Mouse (Mus musculus) lung, embryonic 15.5 days (tissue): ENCODE results near the gene Klhdc7b. TPM values are rescaled to one million over a fixed set of nuclear protein-coding genes. Genes with fewer than 3 reads are reported as not detected.

Experiments
- ATAC-seq: fragments of 200-750 bp; cut with Nextera tagmentation; 2 replicates; pipeline ENCODE4 v1.8.0; 2017; ENCODE audit warnings: moderate number of reproducible peaks, borderline replicate concordance; ENCODE audit not compliant: low FRiP score, low TSS enrichment; ENCODE audit errors: extremely low read depth
- H3K27ac ChIP-seq: fragments of 300-500 bp; sonication (generic); 2 replicates; pipeline ENCODE4 v1.5.1; 2015; ENCODE audit warnings: moderate library complexity, mild to moderate bottlenecking, inconsistent platforms
- H3K27me3 ChIP-seq: fragments of 300-500 bp; sonication (generic); 2 replicates; pipeline ENCODE4 v1.6.1; 2015; ENCODE audit warnings: inconsistent platforms
- H3K36me3 ChIP-seq: fragments of 300-500 bp; sonication (generic); 2 replicates; pipeline ENCODE4 v1.6.1; 2015; ENCODE audit warnings: inconsistent platforms
- H3K4me1 ChIP-seq: fragments of 300-500 bp; sonication (generic); 2 replicates; pipeline ENCODE4 v1.6.1; 2015; ENCODE audit warnings: inconsistent platforms
- H3K4me2 ChIP-seq: fragments of 300-500 bp; sonication (generic); 2 replicates; pipeline ENCODE4 v1.6.1; 2015; ENCODE audit warnings: inconsistent platforms, mild to moderate bottlenecking, moderate library complexity
- H3K4me3 ChIP-seq: fragments of 300-500 bp; sonication (generic); 2 replicates; pipeline ENCODE4 v1.5.1; 2015; ENCODE audit warnings: mild to moderate bottlenecking, inconsistent platforms
- H3K9ac ChIP-seq: fragments of 300-500 bp; sonication (generic); 2 replicates; pipeline ENCODE4 v1.6.1; 2015; ENCODE audit warnings: inconsistent platforms
- H3K9me3 ChIP-seq: fragments of 300-500 bp; sonication (generic); 2 replicates; pipeline ENCODE4 v1.6.1; 2016; ENCODE audit warnings: inconsistent platforms
- WGBS: fragments of 180-500 bp; shearing (Covaris S2); methylation state at CpG from one replicate; pipeline ENCODE4 v1.1.7; 2015; 5-methylcytosine and 5-hydroxymethylcytosine counted together
- polyA plus RNA-seq: library from polyadenylated mRNA; unstranded; fragments of >200 nt; fragmentation: Nextera tagmentation; extraction: Ambion mirVana; gene quantifications from 2 replicates; pipeline ENCODE4 v1.2.1, GENCODE M21; 2015

Klhdc7b gene
- polyA plus RNA-seq, result not detected in 2 replicates

DNA sequence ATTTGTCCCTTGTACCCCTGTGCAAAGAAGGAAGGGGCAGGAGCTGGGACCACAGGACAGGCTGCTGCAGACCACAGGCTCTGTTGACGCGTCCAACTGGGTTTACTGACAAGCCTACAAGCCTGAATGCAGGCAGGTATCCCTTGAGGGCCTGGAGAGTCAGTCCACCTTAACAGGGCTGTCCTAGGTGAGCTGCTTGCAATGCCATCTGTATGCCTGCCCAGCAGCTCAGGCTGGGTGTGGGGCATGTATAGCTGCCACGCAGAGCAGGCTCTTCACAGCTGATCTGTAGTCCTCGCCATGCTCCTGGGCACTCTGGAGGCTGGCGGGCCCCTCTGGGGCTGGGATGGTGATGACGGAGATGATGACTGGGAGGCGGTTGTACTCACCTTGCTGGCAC, at the start of gene Klhdc7b:
TSS of gene Klhdc7b (plus strand) at position 301 of the 400 bp plus-strand sequence.
- H3K9me3 ChIP-seq, result no peaks in the 10 kb centered on the region
- no peak within 1 kb of the TSS for H3K27ac ChIP-seq
- H3K4me3 ChIP-seq, result no peak within 1 kb of the TSS
- peaks cover under 1% of the 10 kb centered on the region; the same call in 1 of the 2 replicates for H3K4me1 ChIP-seq
- ATAC-seq, result no peak
- no peak within 1 kb of the TSS for H3K9ac ChIP-seq
- no peaks in the 10 kb centered on the region for H3K36me3 ChIP-seq
- no peak within 1 kb of the TSS for H3K4me2 ChIP-seq
- 83% methylated on average over 7 of the region's 7 CpGs for WGBS
- H3K27me3 ChIP-seq, result peaks cover 26% of the 10 kb centered on the region

DNA sequence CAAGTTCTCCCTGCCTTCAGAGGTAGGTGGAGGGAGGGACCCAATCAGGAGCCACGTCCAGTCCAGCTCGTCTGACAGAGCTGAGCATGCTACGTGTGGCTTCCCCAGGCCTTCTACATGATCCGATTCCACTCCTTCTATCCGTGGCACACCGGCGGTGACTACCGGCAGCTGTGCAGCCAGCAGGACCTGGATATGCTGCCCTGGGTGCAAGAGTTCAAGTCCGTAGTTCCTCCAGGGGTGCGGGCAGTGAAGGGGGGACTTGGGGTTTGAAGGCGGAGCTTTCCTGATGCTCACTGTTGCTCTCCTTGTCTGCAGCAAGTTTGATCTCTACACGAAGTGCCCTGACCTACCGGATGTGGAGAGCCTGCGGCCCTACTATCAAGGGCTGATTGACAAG, 48.3 kb upstream of the Klhdc7b start:
- no peaks in the 10 kb centered on the region for H3K4me1 ChIP-seq
- no peaks in the 10 kb centered on the region for H3K36me3 ChIP-seq
- no peak overlapping the region for H3K4me2 ChIP-seq
- no peaks in the 10 kb centered on the region for H3K27me3 ChIP-seq
- no peak overlapping the region for H3K27ac ChIP-seq
- no peak for ATAC-seq
- H3K9me3 ChIP-seq, result no peaks in the 10 kb centered on the region
- H3K4me3 ChIP-seq, result no peak overlapping the region
- 77% methylated on average over 14 of the region's 14 CpGs for WGBS
- H3K9ac ChIP-seq, result no peak overlapping the region

DNA sequence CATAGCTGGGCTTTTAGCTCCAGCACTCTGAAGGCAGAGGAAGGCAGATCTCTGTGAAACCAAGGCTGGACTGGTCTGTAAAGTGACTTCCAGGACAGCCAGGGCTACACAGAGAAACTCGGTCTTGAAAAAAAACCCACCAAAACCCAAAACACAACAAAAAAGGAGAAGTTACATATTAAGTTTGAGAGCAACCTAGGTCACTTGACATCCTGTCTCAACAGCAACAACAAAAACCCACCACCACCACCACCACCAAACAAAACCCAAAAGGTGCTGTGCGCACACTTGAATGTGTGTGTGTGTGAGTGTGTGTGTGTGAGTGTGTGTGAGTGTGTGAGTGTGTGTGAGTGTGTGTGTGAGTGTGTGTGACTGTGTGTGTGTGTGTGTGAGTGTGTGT, 45.0 kb upstream of the Klhdc7b start:
- H3K4me3 ChIP-seq, result no peak overlapping the region
- 80% methylated on average over 2 of the region's 2 CpGs for whole genome bisulfite sequencing
- ATAC-seq, result no peak
- H3K27ac ChIP-seq, result no peak overlapping the region
- H3K4me1 ChIP-seq, result no peaks in the 10 kb centered on the region
- no peak overlapping the region for H3K9ac ChIP-seq
- no peaks in the 10 kb centered on the region for H3K27me3 ChIP-seq
- H3K9me3 ChIP-seq, result no peaks in the 10 kb centered on the region
- H3K36me3 ChIP-seq, result no peaks in the 10 kb centered on the region
- H3K4me2 ChIP-seq, result no peak overlapping the region

DNA sequence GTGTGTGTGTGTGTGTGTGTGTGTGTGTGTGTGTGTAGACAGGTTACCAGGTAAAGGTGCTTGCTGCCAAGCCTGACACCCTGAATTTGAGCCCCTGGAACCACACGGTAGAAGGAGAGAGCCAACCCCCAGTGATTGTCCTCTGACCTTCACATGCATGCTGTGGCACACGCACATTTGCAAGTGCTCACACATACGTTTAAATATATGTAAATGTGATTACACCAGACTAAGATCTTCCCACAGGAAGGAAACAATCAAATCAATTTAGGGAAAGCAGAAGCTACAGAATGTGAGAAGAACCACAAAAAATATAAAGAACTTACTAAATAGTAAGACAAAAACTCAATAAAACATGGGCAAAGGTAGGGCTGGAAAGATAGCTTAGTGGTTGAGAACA, 44.6 kb upstream of the Klhdc7b start:
- H3K9me3 ChIP-seq, result no peaks in the 10 kb centered on the region
- H3K27ac ChIP-seq, result no peak overlapping the region
- 82% methylated on average over 3 of the region's 3 CpGs for WGBS
- no peak overlapping the region for H3K4me2 ChIP-seq
- no peaks in the 10 kb centered on the region for H3K36me3 ChIP-seq
- no peaks in the 10 kb centered on the region for H3K4me1 ChIP-seq
- H3K27me3 ChIP-seq, result no peaks in the 10 kb centered on the region
- ATAC-seq, result no peak
- no peak overlapping the region for H3K9ac ChIP-seq
- no peak overlapping the region for H3K4me3 ChIP-seq

DNA sequence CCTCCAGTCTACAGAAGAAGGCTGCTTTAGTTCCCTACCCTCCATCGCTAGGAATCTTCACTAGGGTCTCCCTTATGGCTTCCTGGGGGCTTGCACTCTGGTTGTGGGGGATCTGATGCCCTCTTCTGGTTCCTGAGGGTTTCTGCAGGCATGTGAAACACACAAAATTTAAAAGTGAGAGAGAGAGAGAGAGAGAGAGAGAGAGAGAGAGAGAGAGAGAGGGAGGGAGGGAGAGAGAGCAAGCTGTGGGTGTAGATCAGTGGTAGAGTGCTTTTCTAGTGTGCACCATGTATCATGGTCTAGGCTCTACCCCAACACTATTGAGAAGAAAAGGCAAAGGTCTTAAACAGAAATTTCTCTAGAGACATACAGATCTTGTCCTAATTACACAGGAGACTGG, 43.0 kb upstream of the Klhdc7b start:
- no peak overlapping the region for H3K9ac ChIP-seq
- no peaks in the 10 kb centered on the region for H3K4me1 ChIP-seq
- no peaks in the 10 kb centered on the region for H3K9me3 ChIP-seq
- H3K27ac ChIP-seq, result no peak overlapping the region
- 46% methylated on average over 1 of the region's 1 CpGs for WGBS
- no peak overlapping the region for H3K4me3 ChIP-seq
- no peak overlapping the region for H3K4me2 ChIP-seq
- no peaks in the 10 kb centered on the region for H3K36me3 ChIP-seq
- no peak for ATAC-seq
- no peaks in the 10 kb centered on the region for H3K27me3 ChIP-seq

DNA sequence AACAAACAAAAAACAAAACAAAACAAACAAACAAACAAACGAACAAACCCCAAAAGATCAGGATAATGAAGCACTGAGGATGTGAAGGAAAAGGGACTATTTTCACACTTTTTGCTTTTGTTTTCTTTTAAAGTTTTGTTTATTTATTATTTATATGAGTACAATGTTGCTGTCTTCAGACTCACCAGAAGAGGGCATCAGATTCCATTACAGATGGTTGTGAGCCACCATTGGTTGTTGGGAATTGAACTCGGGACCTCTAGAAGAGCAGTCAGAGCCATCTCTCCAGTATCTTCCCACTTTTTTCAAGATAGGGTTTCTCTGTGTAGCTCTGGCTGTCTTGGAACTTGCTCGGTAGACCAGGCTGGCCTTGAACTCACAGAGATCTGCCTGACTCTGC, 41.4 kb upstream of the Klhdc7b start:
- Histone ChIP-seq H3K4me1 (no peaks in the 10 kb centered on the region), H3K4me2 (no peak overlapping the region), H3K9ac (no peak overlapping the region), H3K36me3 (no peaks in the 10 kb centered on the region), H3K4me3 (no peak overlapping the region), H3K9me3 (no peaks in the 10 kb centered on the region), H3K27ac (no peak overlapping the region), H3K27me3 (no peaks in the 10 kb centered on the region)
- 88% methylated on average over 3 of the region's 3 CpGs for WGBS
- no peak for ATAC-seq

DNA sequence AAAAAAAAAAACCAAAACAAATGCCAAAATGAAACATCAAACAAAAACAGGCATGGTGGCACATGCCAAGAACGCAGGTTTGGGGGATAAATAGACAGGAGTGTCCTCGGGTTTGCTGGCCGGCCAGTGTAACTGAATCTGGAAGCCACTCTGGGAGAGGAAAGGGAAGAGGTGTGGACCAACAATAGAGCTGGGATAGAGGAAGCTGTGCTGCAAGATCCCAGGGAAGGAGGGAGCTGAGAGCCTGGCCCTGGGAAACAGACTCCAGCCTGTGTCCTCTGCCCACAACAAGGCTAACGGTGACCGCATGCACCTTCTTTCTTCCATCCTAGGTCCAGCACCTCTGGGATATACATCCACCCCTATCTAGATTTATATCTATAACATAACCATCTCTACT, 34.3 kb upstream of the Klhdc7b start:
- H3K9me3 ChIP-seq, result no peaks in the 10 kb centered on the region
- H3K36me3 ChIP-seq, result peaks cover 43% of the 10 kb centered on the region
- no peak overlapping the region for H3K9ac ChIP-seq
- no peak overlapping the region for H3K27ac ChIP-seq
- WGBS, result 83% methylated on average over 5 of the region's 5 CpGs
- no peaks in the 10 kb centered on the region for H3K27me3 ChIP-seq
- H3K4me3 ChIP-seq, result no peak overlapping the region
- H3K4me1 ChIP-seq, result peaks cover 10% of the 10 kb centered on the region
- no peak overlapping the region for H3K4me2 ChIP-seq
- no peak for ATAC-seq

DNA sequence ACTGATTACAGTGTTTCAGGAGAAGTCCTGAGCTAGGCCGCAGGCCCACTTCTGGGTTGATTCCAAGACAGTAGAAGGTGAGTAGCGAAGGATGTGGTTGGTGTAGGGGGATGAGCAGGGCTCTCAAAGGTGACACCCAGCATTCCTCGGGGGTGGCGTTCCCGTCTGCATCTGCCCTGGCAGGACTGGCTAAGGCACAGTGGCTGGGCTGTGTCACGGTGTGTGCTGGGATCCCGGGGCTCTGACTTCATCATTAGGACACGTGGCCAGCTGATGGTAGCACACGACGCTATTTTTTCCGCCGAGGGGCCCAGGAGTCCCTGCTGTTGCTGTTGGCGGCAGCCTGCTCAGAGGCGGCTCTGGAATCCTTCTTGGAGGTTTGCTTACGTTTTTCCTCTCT, 33.4 kb upstream of the Klhdc7b start:
- Histone ChIP-seq H3K4me2 (no peak overlapping the region), H3K27ac (no peak overlapping the region), H3K4me1 (peaks cover 10% of the 10 kb centered on the region), H3K9me3 (no peaks in the 10 kb centered on the region), H3K9ac (no peak overlapping the region), H3K36me3 (peaks cover 43% of the 10 kb centered on the region), H3K27me3 (no peaks in the 10 kb centered on the region), H3K4me3 (no peak overlapping the region)
- no peak for ATAC-seq
- 80% methylated on average over 15 of the region's 15 CpGs for WGBS

DNA sequence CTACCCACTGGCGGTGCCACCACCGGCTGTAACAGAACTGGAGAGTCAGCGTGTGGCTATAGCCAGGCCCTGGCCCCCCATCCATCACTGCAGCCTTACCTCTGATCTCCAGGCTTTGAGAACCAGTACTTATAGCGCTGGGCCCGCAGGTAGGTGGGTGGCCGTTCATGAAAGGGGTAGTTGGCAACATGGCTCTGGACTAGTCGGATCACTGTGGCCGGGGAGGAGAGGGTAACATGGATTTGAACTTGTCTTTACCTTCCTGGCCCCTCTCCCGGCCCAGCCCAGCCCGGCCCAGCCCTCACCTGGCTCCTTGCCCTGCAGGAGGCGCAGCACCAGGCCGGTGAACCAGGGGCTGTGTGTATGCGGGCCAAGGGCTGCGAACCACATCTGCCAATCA, 32.7 kb upstream of the Klhdc7b start:
- H3K36me3 ChIP-seq, result peaks cover 43% of the 10 kb centered on the region
- WGBS, result 92% methylated on average over 14 of the region's 14 CpGs
- no peaks in the 10 kb centered on the region for H3K27me3 ChIP-seq
- ATAC-seq, result no peak
- no peaks in the 10 kb centered on the region for H3K9me3 ChIP-seq
- no peak overlapping the region for H3K4me3 ChIP-seq
- no peak overlapping the region for H3K27ac ChIP-seq
- peaks cover 12% of the 10 kb centered on the region for H3K4me1 ChIP-seq
- H3K9ac ChIP-seq, result no peak overlapping the region
- no peak overlapping the region for H3K4me2 ChIP-seq

DNA sequence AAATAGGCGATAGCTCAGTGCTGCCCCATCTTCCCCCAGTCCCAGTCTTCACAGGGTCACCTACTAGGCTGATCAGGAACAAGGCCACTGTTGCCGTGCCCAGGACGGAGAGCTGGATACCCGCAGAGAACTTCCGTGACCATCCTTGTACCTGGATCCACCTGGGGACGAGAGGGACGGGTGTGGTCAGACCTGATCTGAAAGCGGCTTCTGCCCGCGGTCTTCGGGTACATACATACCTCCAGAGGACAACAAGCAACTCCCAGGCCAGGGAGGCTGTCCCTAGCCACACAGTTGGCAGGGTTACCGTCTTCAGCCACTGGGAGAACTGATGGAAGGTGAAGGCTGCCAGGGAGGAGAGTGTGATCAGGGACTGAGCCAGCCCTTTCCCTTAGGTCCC, 31.9 kb upstream of the Klhdc7b start:
- H3K4me2 ChIP-seq, result no peak overlapping the region
- H3K9me3 ChIP-seq, result no peaks in the 10 kb centered on the region
- H3K4me3 ChIP-seq, result no peak overlapping the region
- peaks cover 43% of the 10 kb centered on the region for H3K36me3 ChIP-seq
- no peak overlapping the region for H3K27ac ChIP-seq
- ATAC-seq, result no peak
- peaks cover 19% of the 10 kb centered on the region for H3K4me1 ChIP-seq
- 94% methylated on average over 12 of the region's 12 CpGs for WGBS
- H3K27me3 ChIP-seq, result no peaks in the 10 kb centered on the region
- H3K9ac ChIP-seq, result no peak overlapping the region

DNA sequence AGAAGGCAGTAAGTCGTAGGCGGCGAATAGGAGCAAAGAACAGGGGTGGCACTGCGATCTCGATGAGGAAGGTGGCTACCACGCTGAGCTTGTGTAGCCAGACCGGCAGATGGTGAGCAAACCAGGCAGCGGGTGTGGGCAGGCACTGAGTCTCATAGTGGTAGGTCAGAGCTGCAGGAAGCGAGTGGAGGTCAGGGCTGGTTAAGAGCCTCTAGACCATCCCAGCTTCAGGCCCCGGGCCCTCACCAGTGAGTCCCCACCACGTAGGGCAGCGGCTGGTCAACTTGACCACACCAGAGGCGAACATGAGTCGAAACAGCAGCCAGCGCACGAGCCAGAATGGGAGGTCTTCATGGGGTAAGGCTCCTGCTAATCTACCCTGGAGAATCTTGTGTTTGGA, 30.9 kb upstream of the Klhdc7b start:
- no peak for ATAC-seq
- H3K36me3 ChIP-seq, result peaks cover 48% of the 10 kb centered on the region
- no peak overlapping the region for H3K4me3 ChIP-seq
- no peak overlapping the region for H3K27ac ChIP-seq
- 93% methylated on average over 16 of the region's 16 CpGs for WGBS
- H3K27me3 ChIP-seq, result no peaks in the 10 kb centered on the region
- peak overlapping the region; percentile 77; the same call in 1 of the 2 replicates for H3K4me2 ChIP-seq
- peaks cover 27% of the 10 kb centered on the region for H3K4me1 ChIP-seq
- H3K9me3 ChIP-seq, result no peaks in the 10 kb centered on the region
- peak overlapping the region; percentile 91; the same call in 1 of the 2 replicates for H3K9ac ChIP-seq

DNA sequence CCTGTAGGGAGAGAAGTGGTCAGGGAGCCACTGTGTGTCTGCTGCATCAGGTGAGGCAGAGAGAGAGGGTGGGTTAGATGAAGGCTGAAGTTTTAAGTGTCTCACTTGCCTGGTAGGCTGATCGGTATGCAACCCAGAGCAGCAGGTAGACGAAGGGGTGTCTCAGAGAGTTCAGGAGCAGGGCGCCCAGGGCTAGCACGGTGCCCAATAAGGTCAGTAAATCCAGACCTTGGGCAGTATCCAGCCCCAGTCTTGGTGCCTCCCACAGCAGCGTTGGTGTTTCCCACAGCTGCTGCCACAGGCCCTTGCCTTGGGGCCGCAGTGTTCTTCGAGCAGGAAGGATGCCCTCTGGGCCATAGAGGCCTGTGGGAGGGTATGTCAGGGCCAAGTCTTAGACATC, 30.3 kb upstream of the Klhdc7b start:
- H3K27ac ChIP-seq, result no peak overlapping the region
- no peaks in the 10 kb centered on the region for H3K9me3 ChIP-seq
- peaks cover 50% of the 10 kb centered on the region for H3K36me3 ChIP-seq

More for the DNA sequence above, 30.3 kb upstream of the Klhdc7b start:
- ATAC-seq, result no peak
- H3K4me3 ChIP-seq, result peak overlapping the region; percentile 81
- peak overlapping the region; percentile 91 for H3K9ac ChIP-seq
- 70% methylated on average over 7 of the region's 7 CpGs for WGBS
- peaks cover 31% of the 10 kb centered on the region for H3K4me1 ChIP-seq
- H3K4me2 ChIP-seq, result peak overlapping the region; percentile 77
- no peaks in the 10 kb centered on the region for H3K27me3 ChIP-seq
